Mouse (Mus musculus): ENCODE data around the gene Cntn5.

The Cntn5 gene

DNA sequence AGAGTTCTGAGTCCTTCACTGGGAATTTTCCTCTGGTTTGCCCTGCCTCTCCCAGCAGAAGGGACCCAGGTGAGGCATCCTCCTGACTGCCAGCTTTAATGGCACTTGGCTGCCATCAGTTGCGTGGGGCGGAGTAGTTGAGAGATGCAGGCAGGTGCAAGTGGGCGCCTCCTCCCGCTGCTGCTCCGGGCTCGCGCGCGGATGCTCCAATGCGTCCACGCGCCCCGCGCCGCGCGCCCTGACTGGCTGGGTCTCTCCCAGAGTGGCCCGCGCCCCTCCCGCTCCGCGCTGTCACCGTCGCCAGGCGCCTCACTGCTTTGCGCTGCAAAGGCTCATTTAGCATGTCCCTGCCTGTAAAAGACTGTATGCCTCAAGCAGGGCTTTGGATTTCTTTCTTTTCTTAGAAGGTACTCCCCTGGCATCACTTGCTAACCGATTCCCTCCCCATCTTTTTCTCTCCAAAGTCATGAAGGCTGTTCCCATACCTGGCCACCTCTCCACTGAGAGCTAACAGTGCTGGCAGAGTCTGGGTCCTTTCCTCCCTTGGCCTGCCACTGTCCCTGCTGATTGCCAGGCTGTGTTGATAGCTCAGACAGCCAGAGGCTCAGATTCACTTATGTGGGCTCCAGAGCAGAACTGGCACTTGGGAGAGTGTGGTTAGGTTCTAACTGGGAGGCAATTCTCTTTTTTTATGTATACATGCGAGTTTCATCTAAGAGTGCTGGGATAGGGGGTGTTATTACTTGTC is at the start of gene Cntn5:
TSS of gene Cntn5 (minus strand) at position 160 of the 748 bp plus-strand sequence.
- in situ Hi-C loops (cut with MboI; ENCODE audit: unreplicated experiment in 2 of 2) = loop anchor here (5.0 to 25.0 kb wide), 4 partner anchors 577 to 1973 kb away; no protein-coding TSS in a partner anchor

DNA sequence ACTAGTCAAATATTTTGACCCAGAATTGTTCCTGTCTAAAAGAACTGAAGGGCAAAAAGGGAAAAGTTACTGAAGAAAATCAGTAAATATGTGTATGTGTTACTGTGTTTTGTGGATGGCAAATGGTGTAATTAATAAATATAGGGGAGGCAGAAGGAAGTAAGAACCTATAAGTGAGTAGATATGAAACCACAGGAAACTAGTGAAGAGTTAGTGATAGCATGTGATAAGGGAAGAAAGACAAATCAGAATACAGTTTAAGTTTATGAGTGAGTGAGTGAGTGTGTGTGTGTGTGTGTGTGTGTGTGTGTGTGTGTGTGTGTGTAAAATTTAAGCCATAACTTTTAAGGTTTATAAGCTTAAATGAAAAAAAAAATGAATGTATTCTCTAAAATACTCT is 45.9 kb upstream of the Cntn5 start:
- in situ Hi-C loops (cut with MboI; ENCODE audit: unreplicated experiment in 2 of 2) = no loop called here

DNA sequence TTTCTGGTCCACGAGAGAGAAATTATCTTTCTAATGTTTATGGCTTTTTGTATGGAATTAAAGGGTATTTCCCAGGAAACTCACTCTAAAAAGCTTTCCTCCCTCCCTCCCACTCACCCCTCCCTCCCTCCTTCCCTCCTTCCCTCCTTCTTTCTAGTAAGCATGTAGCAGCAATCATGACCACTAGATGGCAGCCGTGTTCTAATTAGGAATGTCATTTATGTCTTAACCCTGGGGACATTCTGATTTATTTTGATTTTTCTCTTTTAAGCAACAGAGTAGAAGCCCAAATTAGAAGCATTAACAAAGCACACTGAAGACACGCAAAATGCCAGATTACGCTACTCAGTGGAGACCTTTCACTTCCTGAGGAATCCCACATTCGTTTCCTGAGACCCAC is 5.0 kb upstream of the Cntn5 start:
- in situ Hi-C loops (cut with MboI; ENCODE audit: unreplicated experiment in 2 of 2) = loop anchor here (5.0 to 25.0 kb wide), 4 partner anchors 582 to 1968 kb away; no protein-coding TSS in a partner anchor

DNA sequence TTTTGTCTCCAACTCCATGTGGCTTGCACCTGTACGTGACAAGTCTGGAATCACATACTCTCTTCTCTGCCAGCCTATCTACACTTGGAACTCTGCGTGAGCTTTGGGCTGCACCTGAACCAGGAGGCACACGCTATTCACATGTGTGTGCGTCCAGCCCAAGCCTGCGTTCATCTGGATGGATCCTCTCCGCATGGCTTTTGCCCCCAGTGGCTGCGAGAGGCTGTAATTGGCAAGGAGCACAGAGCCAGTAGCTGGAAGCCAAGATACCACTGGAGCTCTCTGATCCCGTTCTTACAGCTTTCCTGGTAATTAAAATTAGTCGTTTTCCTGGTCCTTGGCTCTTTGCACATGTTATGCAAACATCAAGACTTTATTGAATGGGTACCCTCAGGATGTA is 1.1 kb upstream of the Cntn5 start:
- in situ Hi-C loops (cut with MboI; ENCODE audit: unreplicated experiment in 2 of 2) = loop anchor here (5.0 to 25.0 kb wide), 4 partner anchors 578 to 1972 kb away; no protein-coding TSS in a partner anchor

DNA sequence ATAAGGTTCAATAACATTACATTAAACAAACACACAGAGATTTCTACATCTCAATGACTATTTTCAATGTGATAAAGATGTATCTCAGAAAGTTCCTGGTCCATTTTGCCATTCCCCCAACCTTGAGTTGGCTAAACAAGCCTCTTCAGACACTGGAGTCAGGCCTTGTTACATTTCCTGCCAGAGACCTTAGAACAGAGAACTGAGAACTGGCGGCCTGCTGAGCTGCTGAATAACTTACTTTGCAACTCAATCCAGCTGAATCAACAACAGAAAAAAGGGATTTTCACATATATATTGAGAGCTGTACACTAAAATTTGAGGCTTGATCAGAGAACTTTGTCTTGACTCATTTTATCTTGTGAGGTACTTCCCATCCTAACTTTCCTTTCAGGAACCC is 24.8 kb downstream of the Cntn5 start:
- in situ Hi-C loops (cut with MboI; ENCODE audit: unreplicated experiment in 2 of 2) = no loop called here

DNA sequence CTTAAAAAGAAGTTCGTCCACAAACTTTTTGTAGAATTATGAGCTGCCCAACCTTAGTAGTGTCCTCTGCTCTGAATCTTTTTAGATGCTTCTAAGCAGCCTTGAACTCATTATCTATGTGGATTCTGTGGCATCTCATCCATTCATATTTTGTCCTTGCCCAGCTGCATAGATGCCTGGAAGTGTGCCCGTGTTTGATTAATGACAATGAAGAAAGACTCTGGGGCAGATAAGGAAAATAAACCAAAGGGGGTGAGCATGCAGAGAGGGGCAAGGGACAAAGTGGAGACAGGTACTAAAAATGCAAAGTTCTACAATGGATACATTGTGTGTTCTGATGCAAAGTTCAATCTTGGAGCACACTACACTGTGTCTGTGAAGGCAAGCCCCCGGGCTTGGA is 30.7 kb downstream of the Cntn5 start:
- in situ Hi-C loops (cut with MboI; ENCODE audit: unreplicated experiment in 2 of 2) = no loop called here

DNA sequence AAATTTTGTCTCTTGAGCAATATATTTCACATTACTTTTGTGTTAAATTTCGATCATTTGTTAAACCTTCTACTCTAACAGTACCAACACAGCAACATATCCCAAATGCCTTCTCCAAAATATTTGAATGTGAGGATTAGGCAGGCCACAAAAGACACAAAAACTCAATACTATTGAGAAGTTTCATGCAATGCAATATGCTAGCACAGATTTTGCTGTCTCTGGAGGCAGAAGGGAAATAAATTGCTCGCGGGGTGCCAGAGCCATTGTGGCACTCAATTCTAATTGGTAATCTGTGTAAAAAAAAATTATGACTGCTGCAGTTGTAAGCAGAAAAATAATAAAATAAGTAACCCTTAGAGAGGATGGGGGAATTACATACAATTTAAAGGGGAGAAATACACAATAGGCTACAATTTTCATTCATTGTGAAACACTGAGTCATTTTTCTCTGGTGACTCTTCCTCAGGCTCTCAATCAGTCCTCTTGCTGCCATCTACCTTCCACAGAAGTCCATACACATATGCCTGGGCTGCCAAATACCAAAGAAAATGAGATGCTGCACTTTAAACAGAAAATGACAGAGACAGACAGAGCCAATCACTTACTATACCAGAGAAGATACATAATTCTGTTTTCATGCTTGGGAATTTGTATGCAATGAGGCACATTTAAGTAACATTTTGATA is 48.2 kb downstream of the Cntn5 start:
- in situ Hi-C loops (cut with MboI; ENCODE audit: unreplicated experiment in 2 of 2) = no loop called here

DNA sequence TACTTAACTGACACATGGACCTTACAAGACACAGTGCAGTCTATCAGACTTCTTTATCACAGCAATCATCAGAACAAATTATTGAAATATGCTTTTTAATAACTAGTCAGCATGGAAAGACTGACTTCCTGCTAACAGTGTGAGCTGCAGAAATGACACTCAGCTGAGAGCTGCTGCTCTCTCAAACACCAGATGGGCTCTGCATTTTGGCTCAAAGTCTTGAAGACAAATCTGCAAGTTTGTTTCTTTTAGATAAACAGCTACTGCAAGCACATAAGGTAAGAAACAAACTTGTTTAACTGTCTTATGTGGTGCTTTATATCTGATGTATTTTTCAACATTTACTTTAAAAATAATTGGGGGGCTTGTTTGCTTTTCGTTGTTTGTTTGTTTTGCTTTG is 87.9 kb downstream of the Cntn5 start:
- in situ Hi-C loops (cut with MboI; ENCODE audit: unreplicated experiment in 2 of 2) = no loop called here

DNA sequence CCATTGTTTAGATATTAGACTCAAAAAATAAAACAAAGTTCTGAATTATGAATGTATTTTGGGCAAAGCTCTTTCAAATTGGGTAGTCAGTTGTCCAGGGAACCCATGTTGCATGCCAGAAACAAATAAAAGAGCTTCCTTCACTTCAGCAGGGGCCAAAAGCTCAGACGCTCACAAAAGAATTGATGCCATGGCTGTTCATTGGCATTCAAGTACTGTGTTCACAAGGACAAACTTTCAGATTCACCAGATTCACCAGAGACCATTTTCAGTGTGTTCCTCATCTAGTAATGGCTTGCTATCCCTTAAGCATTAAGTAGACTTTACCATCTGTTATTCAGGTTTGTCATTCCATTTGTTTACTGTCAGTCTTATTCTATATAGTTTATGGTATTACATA is 107.4 kb downstream of the Cntn5 start:
- in situ Hi-C loops (cut with MboI; ENCODE audit: unreplicated experiment in 2 of 2) = no loop called here

DNA sequence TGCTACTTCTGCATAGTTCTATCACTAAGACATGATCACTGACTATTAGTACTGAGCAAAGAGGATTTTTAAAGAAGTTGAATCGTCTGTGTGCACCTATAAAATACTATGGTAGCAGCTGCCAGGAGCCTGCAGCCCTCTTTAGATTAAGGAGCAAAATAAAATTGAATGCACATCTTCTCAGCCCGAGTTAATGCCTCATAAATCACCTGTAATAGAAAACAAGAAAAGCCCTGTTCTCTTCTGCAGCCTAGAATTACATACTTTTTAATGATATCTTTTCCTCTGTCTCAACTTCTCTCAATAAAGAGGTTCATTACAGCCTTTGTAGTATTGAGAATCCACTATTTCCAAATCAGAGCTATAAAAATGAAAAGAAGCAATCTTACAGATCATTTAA is 109.5 kb downstream of the Cntn5 start:
- in situ Hi-C loops (cut with MboI; ENCODE audit: unreplicated experiment in 2 of 2) = no loop called here

DNA sequence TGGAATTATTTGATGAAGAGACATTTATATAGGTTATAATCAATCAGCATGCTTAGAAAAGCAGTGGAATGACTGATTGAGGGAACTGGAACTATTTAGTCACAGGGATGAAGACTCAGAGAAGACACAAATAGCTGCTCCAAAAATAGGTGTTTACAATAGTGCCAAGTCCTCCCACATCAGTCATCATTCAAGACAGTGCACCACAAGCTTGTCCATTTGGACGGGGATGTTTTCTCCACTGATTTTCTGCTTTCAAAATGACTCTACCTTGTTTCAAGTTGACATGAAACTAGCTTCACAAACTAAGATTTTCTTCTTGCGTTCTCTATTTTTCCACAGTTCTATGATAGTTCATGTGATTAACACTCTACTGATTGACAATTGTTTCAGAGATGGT is 172.7 kb downstream of the Cntn5 start:
- in situ Hi-C loops (cut with MboI; ENCODE audit: unreplicated experiment in 2 of 2) = no loop called here

DNA sequence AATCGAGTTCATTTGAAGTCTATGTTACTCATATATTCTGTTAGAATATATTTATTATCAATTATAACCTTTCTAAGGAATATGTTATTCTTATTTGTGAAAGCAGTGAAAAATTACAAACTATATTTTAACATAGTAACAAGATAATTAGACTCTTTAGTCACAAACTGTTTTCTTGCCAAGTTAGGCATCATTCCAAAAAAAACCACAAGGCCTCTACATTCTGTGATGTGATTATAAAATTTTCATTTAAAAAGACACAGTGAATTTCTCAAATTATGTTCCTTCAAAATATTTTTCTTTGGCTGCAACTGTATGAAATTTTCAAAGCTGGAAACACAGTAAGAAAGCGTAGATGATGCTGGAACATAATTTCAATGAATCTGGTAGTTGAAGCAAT is 180.4 kb downstream of the Cntn5 start:
- in situ Hi-C loops (cut with MboI; ENCODE audit: unreplicated experiment in 2 of 2) = no loop called here

DNA sequence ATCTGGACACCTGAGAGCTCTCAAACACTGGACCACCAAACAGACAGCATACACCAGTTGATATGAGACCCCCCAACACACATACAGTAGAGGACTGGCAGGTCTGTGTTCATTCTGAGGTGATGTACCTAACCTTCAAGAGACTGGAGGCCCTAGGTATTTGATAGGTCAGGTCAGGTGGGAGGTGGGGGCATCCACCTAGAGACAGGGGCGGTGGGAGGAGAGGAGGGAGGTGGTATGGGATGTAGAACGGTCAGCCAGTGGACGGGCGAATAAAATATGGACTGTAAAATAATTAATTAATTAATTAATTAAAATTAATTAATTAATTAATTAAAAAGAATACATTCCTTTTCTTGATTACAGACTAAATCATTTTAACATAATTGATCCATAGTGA is 182.5 kb downstream of the Cntn5 start:
- in situ Hi-C loops (cut with MboI; ENCODE audit: unreplicated experiment in 2 of 2) = no loop called here

DNA sequence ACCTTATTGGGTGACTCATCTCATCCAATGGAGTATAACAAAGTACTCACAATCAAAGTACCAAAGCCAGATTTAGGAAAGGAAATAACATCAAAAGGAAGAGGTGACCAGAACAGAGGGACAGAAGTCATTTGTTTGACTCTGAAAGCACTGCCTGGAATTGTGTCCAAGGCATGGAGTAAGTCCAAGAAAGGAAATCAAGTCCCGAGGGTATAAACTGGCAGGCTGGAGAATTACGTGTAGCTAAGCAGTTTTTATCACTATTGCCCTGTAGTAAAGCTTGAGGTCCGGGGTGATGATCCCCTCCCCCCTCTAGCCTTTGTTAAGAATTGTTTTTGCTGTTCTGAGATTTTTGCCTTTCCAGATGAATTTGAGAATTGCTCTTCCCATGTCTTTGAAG is 185.6 kb downstream of the Cntn5 start:
- in situ Hi-C loops (cut with MboI; ENCODE audit: unreplicated experiment in 2 of 2) = no loop called here

DNA sequence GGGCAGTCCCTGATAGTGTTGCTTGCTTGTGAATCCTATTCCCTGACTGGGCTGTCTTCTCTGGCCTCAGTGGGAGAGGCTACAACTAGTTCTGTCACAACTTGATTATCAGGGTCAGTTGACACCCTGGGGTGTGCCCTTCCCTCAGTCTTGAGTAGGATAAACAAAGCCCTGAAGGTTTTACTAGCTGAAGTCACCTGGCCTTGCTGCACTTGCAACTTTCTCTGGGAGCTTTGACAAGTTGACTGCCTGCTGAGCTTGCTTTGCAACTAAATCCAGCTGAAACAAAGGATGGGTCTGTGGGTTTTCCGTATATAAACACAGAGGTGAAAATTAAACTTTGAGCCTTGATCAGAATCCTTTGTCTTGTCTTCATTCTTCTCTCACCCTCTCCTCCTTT is 190.9 kb downstream of the Cntn5 start:
- in situ Hi-C loops (cut with MboI; ENCODE audit: unreplicated experiment in 2 of 2) = no loop called here

DNA sequence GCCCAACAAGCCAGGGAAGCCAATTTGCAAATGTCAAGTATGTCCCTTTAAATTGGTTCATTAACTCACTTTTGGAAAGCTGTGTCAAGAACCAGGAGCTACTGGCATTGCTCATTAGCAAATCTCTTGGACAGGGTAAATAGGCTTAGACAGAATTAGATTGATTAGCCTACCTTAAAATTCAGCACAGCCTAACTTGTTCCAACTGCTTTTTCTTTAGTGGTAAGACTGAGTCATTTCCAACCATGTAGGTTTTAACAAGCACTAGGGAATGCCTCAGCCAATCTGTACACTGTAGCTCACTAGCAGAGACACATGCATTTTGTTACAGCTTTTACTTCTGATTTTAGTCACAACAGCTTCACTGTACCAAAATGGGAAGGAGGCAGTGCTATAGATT is 222.9 kb downstream of the Cntn5 start:
- in situ Hi-C loops (cut with MboI; ENCODE audit: unreplicated experiment in 2 of 2) = no loop called here

DNA sequence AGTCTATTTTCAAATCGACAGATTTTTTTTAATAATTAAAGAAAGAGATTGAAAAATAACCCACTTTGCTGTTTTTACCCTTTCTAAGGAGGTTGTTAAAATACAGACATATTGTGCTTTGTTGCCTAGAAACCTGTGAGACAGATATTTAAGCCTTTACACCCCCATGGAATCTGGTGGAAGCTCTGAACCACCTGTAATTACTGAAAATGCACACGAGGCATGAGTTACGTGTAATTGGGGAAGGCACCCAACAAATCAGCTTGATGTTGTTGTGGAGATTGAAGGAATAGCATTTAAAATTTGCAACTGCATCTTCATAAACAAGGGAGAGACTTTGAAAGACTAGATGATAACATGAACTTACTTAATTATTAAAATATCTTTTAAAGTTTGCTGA is 223.4 kb downstream of the Cntn5 start:
- in situ Hi-C loops (cut with MboI; ENCODE audit: unreplicated experiment in 2 of 2) = no loop called here

DNA sequence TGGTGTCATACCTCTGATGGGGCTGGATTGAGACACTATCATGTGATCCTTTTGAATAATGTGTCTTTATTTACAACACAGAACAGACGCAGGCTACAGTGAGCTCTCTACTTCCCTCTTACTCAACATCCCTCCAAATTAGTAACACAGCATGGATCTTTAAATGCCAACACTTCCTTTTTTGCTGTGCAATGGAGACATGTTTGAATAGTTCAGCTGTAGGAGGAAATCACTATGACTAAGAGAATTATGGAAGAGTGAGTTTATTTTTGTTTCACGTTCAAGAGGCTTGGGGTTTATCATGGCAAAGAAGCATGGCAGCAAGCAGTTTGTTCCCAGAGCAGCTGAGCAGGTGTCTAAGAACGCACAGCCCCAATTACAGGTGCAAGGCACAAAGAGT is 235.9 kb downstream of the Cntn5 start:
- in situ Hi-C loops (cut with MboI; ENCODE audit: unreplicated experiment in 2 of 2) = no loop called here

DNA sequence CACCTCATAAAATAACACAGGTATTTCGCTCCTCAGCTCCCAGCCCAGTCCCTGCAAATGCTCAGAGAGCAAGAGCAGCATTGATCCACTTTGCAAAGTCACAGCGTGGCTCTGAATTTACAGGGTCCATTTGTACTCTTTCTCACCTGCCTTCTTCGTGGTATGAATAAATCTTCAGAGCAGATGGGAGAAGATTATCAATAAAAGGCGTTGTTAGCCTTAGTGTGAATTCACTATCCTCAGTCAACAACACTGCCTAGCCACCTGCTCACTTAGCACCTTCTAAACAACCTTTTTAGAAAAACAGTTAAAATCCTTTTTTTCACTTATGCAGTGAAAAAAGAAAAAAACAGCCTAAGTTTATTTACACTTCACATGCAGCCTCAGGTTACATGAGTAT is 237.1 kb downstream of the Cntn5 start:
- in situ Hi-C loops (cut with MboI; ENCODE audit: unreplicated experiment in 2 of 2) = no loop called here

DNA sequence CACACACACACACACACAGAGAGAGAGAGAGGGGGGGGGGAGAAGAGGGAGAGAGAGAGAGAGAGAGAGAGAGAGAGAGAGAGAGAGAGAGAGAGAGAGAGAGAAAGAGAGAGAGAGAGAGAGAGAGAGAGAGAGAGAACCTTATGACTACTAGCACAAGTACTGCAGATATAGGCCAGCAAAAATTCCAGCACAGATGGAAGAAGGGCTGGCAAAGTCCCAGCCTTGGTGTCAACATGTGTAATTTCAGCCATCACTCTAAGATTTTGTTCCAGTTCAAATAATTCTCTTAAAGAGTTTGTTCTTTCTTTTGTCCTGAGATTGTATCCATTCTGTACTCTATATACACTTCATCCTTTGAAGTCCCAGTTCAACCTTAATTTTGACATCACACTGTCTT is 238.8 kb downstream of the Cntn5 start:
- in situ Hi-C loops (cut with MboI; ENCODE audit: unreplicated experiment in 2 of 2) = no loop called here

DNA sequence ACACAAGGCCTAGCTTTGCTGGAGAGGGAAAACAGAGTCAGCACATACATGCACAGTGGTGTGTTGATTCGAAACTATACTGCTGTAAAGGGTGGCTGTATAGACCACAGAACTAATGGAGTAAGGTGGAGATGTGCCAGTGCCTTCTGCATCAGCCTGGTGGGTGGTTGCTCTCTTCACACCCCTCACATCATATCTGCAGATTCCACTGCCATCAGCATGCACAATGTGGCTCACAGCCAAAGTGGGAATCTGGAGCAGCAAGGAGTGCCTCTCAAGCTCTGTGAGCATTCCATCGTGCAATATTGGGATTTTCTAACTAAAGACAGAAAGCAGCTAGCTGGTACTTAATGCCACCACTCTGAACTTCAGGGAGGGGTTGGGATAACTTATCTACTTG is 241.5 kb downstream of the Cntn5 start:
- in situ Hi-C loops (cut with MboI; ENCODE audit: unreplicated experiment in 2 of 2) = no loop called here

DNA sequence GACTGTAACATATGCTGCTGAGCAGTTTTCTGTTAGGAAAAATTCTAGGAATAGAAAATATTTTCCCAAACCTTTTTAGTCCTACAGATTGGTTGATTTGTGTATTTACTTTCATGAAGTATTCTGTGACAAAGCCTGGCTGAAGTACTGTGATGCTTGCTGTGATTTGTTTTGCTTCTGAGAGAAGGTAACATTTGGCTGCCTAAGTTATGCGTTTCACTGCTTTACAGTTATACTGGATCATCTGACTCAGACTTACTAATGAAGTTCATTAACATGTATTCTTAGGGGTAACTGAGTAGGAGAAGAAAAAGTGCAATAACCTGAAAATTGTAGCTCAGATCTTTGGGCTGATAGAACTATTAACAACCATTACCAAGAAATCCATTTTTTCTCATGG is 245.1 kb downstream of the Cntn5 start:
- in situ Hi-C loops (cut with MboI; ENCODE audit: unreplicated experiment in 2 of 2) = no loop called here
